Mouse (Mus musculus): ENCODE measurements around the gene Smc1b.

Smc1b gene

DNA sequence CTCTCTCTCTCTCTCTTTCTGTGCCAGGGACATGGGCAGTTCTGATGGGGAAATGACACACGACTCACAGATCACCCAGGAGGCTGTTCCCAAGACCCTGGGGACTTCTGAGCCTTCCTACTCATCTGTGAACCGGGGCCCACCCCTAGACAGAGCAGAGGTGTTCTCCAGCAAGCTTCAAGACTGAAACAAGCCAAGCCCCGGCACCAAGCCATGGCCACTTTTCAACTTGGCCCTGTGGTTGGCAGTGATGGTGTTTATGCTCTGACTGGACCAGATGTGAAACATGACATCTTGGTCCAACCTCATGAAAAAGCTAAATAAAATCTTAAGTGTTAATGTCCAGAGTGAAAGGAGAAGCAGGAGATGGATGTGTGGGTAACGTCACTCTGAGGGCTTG, 109.6 kb downstream of the Smc1b start:
- no peak for DNase-seq (ENCODE audit: low spot score)

DNA sequence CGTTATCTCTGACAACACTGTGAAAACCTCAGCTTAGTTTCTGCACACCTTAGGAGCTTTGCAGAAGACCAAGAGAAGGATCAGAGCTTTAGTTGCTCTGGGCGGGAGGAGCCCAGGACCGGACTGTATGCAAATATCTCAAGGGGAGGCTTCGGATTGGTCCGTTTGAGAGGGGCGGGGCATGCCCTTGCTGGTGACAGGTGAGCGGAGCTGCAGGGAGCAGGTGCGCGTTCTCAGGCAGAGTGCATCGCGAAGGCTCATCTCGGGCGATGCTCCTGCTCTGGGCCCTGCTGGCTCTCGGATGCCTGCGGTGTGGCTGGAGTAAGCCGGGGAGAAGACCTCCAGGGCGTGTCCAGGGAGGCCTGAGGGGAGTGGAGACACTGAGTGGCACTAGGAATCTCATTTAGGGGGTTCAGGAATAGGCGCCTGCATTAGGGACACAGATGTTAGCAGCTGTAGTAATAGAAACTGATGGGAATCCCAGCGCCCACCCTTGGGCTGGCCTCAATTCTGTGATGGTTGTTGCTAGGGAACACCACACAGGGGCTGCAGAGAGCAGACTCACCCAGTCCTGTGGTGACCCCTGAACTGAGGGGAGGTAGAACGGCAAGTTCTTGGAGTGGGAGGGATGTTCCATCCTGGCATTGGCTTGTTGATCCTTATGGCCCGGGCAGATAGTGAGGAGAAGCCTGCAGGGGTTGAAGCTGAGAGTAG, 114.7 kb downstream of the Smc1b start, which contains the start of gene Upk3a:
Gene Upk3a (plus strand): TSS at position 191 of the 714 bp plus-strand sequence.
- no peak for DNase-seq (ENCODE audit: low spot score)

DNA sequence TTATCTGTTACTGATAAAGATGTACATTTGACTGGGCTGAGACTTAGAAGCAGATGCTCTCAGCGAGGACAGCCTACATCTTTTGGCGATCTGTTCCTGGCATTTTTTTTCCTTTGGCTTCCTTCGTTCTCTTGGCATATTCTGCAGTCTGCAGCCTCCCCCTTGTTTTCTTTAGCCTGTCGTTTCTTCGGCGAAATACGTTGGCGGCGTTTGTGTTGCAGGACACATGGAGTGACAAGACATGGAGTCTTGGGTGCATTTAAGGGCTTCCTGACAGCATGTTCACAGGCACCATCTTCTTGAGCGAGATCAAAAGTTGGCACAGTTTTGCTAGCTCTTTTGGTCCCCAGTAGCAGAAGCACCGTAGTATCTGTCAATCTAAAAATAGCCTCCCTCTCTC, 116.0 kb downstream of the Smc1b start:
- no peak for DNase-seq (ENCODE audit: low spot score)
